Mouse (Mus musculus) liver, embryonic 11.5 days (tissue): Measurements from ENCODE around the gene Nol7. TPM values are rescaled to one million over a fixed set of nuclear protein-coding genes. Genes with fewer than 3 reads are reported as not detected.

Experiments used
- ATAC-seq: fragments of 200-750 bp; cut with Nextera tagmentation; replicated peaks from 2 replicates; pipeline ENCODE4 v1.8.0; 2017; ENCODE audit warnings: moderate number of reproducible peaks, mild to moderate bottlenecking, moderate TSS enrichment, moderate library complexity; ENCODE audit not compliant: low FRiP score
- DNase-seq: peaks from one replicate; pipeline ENCODE4 v3.0.0-alpha.2; 2017; ENCODE audit warnings: low spot score
- H3K27ac ChIP-seq: fragments of 300-500 bp; sonication (generic); 2 replicates; pipeline ENCODE4 v1.5.1; 2014; ENCODE audit warnings: mild to moderate bottlenecking, low read depth, low read length, control low read depth
- H3K27me3 ChIP-seq: fragments of 300-500 bp; sonication (generic); replicated peaks from 2 replicates; pipeline ENCODE4 v1.6.1; 2014; ENCODE audit warnings: low read length, mixed read lengths; ENCODE audit not compliant: control insufficient read depth, insufficient read depth
- H3K36me3 ChIP-seq: fragments of 300-500 bp; sonication (generic); 2 replicates; pipeline ENCODE4 v1.6.1; 2014; ENCODE audit warnings: mild to moderate bottlenecking, low read length, moderate library complexity, mixed read lengths; ENCODE audit not compliant: control insufficient read depth, insufficient read depth
- H3K4me1 ChIP-seq: fragments of 300-500 bp; sonication (generic); replicated peaks from 2 replicates; pipeline ENCODE4 v1.6.1; 2014; ENCODE audit warnings: low read length, mixed read lengths; ENCODE audit not compliant: control insufficient read depth, insufficient read depth
- H3K4me2 ChIP-seq: fragments of 300-500 bp; sonication (generic); 2 replicates; pipeline ENCODE4 v1.6.1; 2014; ENCODE audit warnings: mild to moderate bottlenecking, control low read depth, moderate library complexity
- H3K4me3 ChIP-seq: fragments of 300-500 bp; sonication (generic); 2 replicates; pipeline ENCODE4 v1.5.1; 2014; ENCODE audit warnings: low read depth, low read length, control low read depth
- H3K9ac ChIP-seq: fragments of 300-500 bp; sonication (generic); 2 replicates; pipeline ENCODE4 v1.6.1; 2014; ENCODE audit warnings: low read depth, low read length, control low read depth
- H3K9me3 ChIP-seq: fragments of 300-500 bp; sonication (generic); 2 replicates; pipeline ENCODE4 v1.6.1; 2016; ENCODE audit warnings: low read length, inconsistent platforms, mixed read lengths; ENCODE audit not compliant: control insufficient read depth
- WGBS: fragments of 180-500 bp; shearing (Covaris S2); extraction: QIAGEN DNeasy Blood & Tissue Kit; methylation state at CpG from one replicate; pipeline ENCODE4 v1.1.7; 2014; 5-methylcytosine and 5-hydroxymethylcytosine counted together
- polyA plus RNA-seq: library from polyadenylated mRNA; unstranded; fragments of >200 nt; fragmentation: Nextera tagmentation; extraction: Ambion mirVana; gene quantifications from 2 replicates; pipeline ENCODE4 v1.2.1, GENCODE M21; 2014

Gene Nol7
- polyA plus RNA-seq, 1 experiment from 2014 or later = 221 TPM

- Histone ChIP-seq H3K9me3 (no peaks in the 10 kb centered on the region), H3K36me3 (peaks cover 4% of the 10 kb centered on the region), H3K4me1 (peaks cover 5% of the 10 kb centered on the region), H3K4me2 (peak overlapping the region; percentile 77), H3K4me3 (peak overlapping the region; percentile 89), H3K27me3 (no peaks in the 10 kb centered on the region), H3K27ac (peak overlapping the region; percentile 91; the same call in 1 of the 2 replicates), H3K9ac (no peak overlapping the region)
- DNase-seq (no peak), ATAC-seq (no peak; the same call in 1 of the 2 replicates)
- WGBS = 54% methylated on average over 12 of the region's 17 CpGs
Measured at GRCm38 (mm10) chr13:43397700-43398296, 392 bp upstream of the Nol7 start.

- peaks cover 5% of the 10 kb centered on the region for H3K4me1 ChIP-seq
- no peak for ATAC-seq
- H3K4me3 ChIP-seq = peak overlapping the region; percentile 89
- DNase-seq = no peak
- no peak overlapping the region for H3K9ac ChIP-seq
- H3K36me3 ChIP-seq = peaks cover 6% of the 10 kb centered on the region
- peak overlapping the region; percentile 77 for H3K4me2 ChIP-seq
- no peaks in the 10 kb centered on the region for H3K9me3 ChIP-seq
- H3K27me3 ChIP-seq = no peaks in the 10 kb centered on the region
- WGBS = 75% methylated on average over 5 of the region's 5 CpGs
- no peak overlapping the region for H3K27ac ChIP-seq
Measured at GRCm38 (mm10) chr13:43399576-43399975, 1.4 kb downstream of the Nol7 start.

- no peak overlapping the region for H3K4me2 ChIP-seq
- H3K9me3 ChIP-seq = no peaks in the 10 kb centered on the region
- H3K4me1 ChIP-seq = no peaks in the 10 kb centered on the region
- H3K27me3 ChIP-seq = no peaks in the 10 kb centered on the region
- H3K4me3 ChIP-seq = no peak overlapping the region
- no peak for ATAC-seq
- 86% methylated on average over 7 of the region's 7 CpGs for WGBS
- no peak overlapping the region for H3K9ac ChIP-seq
- H3K36me3 ChIP-seq = peaks cover 15% of the 10 kb centered on the region; the same call in 1 of the 2 replicates
- no peak for DNase-seq
- H3K27ac ChIP-seq = no peak overlapping the region
Measured at GRCm38 (mm10) chr13:43412311-43412710, 14.1 kb downstream of the Nol7 start.

- no peak for DNase-seq
- H3K4me2 ChIP-seq = no peak overlapping the region
- no peaks in the 10 kb centered on the region for H3K9me3 ChIP-seq
- H3K27ac ChIP-seq = no peak overlapping the region
- WGBS = 91% methylated on average over 2 of the region's 2 CpGs
- peaks cover 15% of the 10 kb centered on the region; the same call in 1 of the 2 replicates for H3K36me3 ChIP-seq
- H3K9ac ChIP-seq = no peak overlapping the region
- no peak for ATAC-seq
- H3K4me1 ChIP-seq = no peaks in the 10 kb centered on the region
- H3K4me3 ChIP-seq = no peak overlapping the region
- H3K27me3 ChIP-seq = no peaks in the 10 kb centered on the region
Measured at GRCm38 (mm10) chr13:43413611-43414010, 15.4 kb downstream of the Nol7 start.

- Histone ChIP-seq H3K9ac (no peak overlapping the region), H3K27me3 (no peaks in the 10 kb centered on the region), H3K36me3 (peaks cover 21% of the 10 kb centered on the region), H3K4me2 (no peak overlapping the region), H3K4me3 (no peak overlapping the region), H3K4me1 (no peaks in the 10 kb centered on the region), H3K27ac (no peak overlapping the region), H3K9me3 (no peaks in the 10 kb centered on the region)
- no peak for DNase-seq
- no peak for ATAC-seq
- WGBS = 81% methylated on average over 1 of the region's 1 CpGs
Measured at GRCm38 (mm10) chr13:43415249-43415648, 17.1 kb downstream of the Nol7 start.

- ATAC-seq = no peak
- no peak overlapping the region for H3K9ac ChIP-seq
- WGBS = 92% methylated on average over 4 of the region's 4 CpGs
Measured at GRCm38 (mm10) chr13:43428436-43428835, 30.2 kb downstream of the Nol7 start.

GRCm38 (mm10) chr13:43433395-43433794, 35.2 kb downstream of the Nol7 start:
- Histone ChIP-seq H3K4me3 (no peak overlapping the region), H3K36me3 (no peaks in the 10 kb centered on the region), H3K9me3 (no peaks in the 10 kb centered on the region), H3K27ac (no peak overlapping the region), H3K4me2 (no peak overlapping the region), H3K9ac (no peak overlapping the region), H3K4me1 (no peaks in the 10 kb centered on the region), H3K27me3 (no peaks in the 10 kb centered on the region)
- WGBS = 84% methylated on average over 2 of the region's 2 CpGs
- ATAC-seq = no peak
- no peak for DNase-seq

More at GRCm38 (mm10) chr13:43428436-43428835, 30.2 kb downstream of the Nol7 start:
- Histone ChIP-seq H3K4me2 (no peak overlapping the region), H3K36me3 (no peaks in the 10 kb centered on the region), H3K27me3 (no peaks in the 10 kb centered on the region), H3K9me3 (no peaks in the 10 kb centered on the region), H3K4me3 (no peak overlapping the region), H3K27ac (no peak overlapping the region), H3K4me1 (no peaks in the 10 kb centered on the region)
- DNase-seq = no peak

GRCm38 (mm10) chr13:43440376-43440775, 42.2 kb downstream of the Nol7 start:
- Histone ChIP-seq H3K9ac (no peak overlapping the region), H3K9me3 (no peaks in the 10 kb centered on the region), H3K4me1 (no peaks in the 10 kb centered on the region; the same call in 1 of the 2 replicates), H3K36me3 (no peaks in the 10 kb centered on the region), H3K4me2 (no peak overlapping the region), H3K27ac (no peak overlapping the region), H3K4me3 (no peak overlapping the region), H3K27me3 (no peaks in the 10 kb centered on the region)
- ATAC-seq = no peak
- WGBS = 81% methylated on average over 1 of the region's 1 CpGs
- DNase-seq = no peak

GRCm38 (mm10) chr13:43442551-43442950, 44.4 kb downstream of the Nol7 start:
- 70% methylated on average over 1 of the region's 1 CpGs for WGBS
- DNase-seq (no peak), ATAC-seq (no peak)
- Histone ChIP-seq H3K27ac (no peak overlapping the region), H3K4me2 (no peak overlapping the region), H3K4me1 (peaks cover 2% of the 10 kb centered on the region), H3K27me3 (no peaks in the 10 kb centered on the region), H3K9ac (no peak overlapping the region), H3K9me3 (no peaks in the 10 kb centered on the region), H3K4me3 (no peak overlapping the region), H3K36me3 (no peaks in the 10 kb centered on the region)
